Mouse (Mus musculus) lung, postnatal 14 days (tissue): Measurements from ENCODE around the gene Gm5890.
"Not testable (repeated sequence)": the region's sequence is repeated elsewhere in the genome, so short reads cannot be mapped to it uniquely, and the experiment has no call there.

Experiments
- DNase-seq: peaks from one replicate; pipeline ENCODE4 v3.0.0; 2021

Gene Gm5890

DNA sequence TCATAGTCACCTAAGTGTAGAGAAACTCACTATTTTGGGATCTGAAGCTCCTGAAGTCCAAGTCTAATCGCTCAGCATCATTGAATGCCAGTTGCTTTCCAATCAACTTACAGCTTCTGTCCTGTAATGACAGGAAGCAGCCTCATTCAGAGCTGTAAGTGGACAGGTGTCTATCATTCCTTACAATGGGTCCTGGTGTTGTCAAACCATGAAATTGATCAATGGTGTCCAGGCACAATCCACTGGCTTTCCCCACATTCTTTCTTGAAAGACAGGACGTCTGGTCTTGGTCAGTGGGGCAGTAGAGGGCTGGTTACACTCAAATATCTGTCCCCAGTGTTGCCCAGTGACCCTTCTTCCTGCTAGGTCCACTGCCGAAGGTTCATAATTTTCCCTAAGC lies at the start of gene Gm5890:
Gm5890 (minus strand) TSS at position 101 of the 400 bp plus-strand sequence.
- DNase-seq: not testable (repeated sequence)

DNA sequence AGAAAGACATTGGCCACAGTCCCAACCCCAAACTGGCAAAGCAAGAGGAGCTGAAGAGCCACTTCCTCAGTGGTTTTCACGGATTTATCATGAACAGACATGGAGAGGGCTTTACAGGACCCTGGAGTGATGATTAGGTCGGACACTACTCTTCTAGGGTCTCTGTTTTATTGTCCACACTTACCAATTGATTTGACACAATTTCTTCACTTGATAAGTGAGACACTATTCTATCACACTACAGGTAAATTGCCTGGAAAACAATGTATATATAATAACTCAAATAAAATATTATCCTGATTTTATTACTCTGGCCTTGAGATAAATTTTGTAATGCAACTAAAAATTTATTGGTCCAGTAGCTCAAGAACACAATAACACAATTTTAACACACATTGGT lies 28.9 kb downstream of the Gm5890 start, which contains the start of gene Gm4498:
Gm4498 (minus strand) TSS at position 101 of the 400 bp plus-strand sequence.
- not testable (repeated sequence) for DNase-seq
